Mouse (Mus musculus): ENCODE measurements around the gene Cpne4.

- no peak for TF ChIP-seq CTCF (IDR thresholded peaks at IDR 0.05; ENCODE audit: borderline replicate concordance, insufficient read depth, low read length)
- no peak for TF ChIP-seq POLR2A (IDR thresholded peaks at IDR 0.05; ENCODE audit: low read depth, low read length)
Measured at GRCm38 (mm10) chr9:104594979-104595378, 47.9 kb downstream of the Cpne4 start.
